Mouse (Mus musculus): ENCODE results near the gene Gm15446. TPM values are rescaled to one million over a fixed set of nuclear protein-coding genes. Genes with fewer than 3 reads are reported as not detected.
A peak's percentile ranks its signal among the peaks of the same experiment; 100 is the strongest.
"Not testable (repeated sequence)": the region's sequence is repeated elsewhere in the genome, so short reads cannot be mapped to it uniquely, and the experiment has no call there.

Gene Gm15446
- total RNA-seq (2017) = 21.0 and 65.9 TPM in 2 replicates

GRCm38 (mm10) chr5:109923261-109924071 lies at the start of gene Gm15446:
Gene Gm15446 (plus strand): TSS chr5:109923400.
- ATAC-seq (ENCODE audit: extremely low read depth, insufficient number of reproducible peaks, low FRiP score, poor library complexity, severe bottlenecking) = peak; percentile 98

- not testable (repeated sequence) for ATAC-seq (ENCODE audit: extremely low read depth, insufficient number of reproducible peaks, low FRiP score, poor library complexity, severe bottlenecking)
These were observed 929 bp downstream of the Gm15446 start for GRCm38 (mm10) chr5:109924129-109924528.

GRCm38 (mm10) chr5:109924936-109925335 lies 1.7 kb downstream of the Gm15446 start:
- ATAC-seq (ENCODE audit: extremely low read depth, insufficient number of reproducible peaks, low FRiP score, poor library complexity, severe bottlenecking) = no peak

- no peak for ATAC-seq (ENCODE audit: extremely low read depth, insufficient number of reproducible peaks, low FRiP score, poor library complexity, severe bottlenecking)
These were observed 27.1 kb downstream of the Gm15446 start for GRCm38 (mm10) chr5:109950281-109950680.

GRCm38 (mm10) chr5:109980743-109981142 lies 57.5 kb downstream of the Gm15446 start:
- ATAC-seq (ENCODE audit: extremely low read depth, insufficient number of reproducible peaks, low FRiP score, poor library complexity, severe bottlenecking) = not testable (repeated sequence)

Other genes starting within 250 kb of the Gm15446 start
- 2.8 and 4.2 TPM in 2 replicates for gene 5430403G16Rik, start 232.4 kb upstream of the Gm15446 start, total RNA-seq (2017)
- gene 4930522L14Rik, start 171.5 kb upstream of the Gm15446 start, total RNA-seq (2017) = 14.7 and 16.1 TPM in 2 replicates
- 40.5 and 42.5 TPM in 2 replicates for gene Zfp932, start 73.1 kb downstream of the Gm15446 start, total RNA-seq (2017)
- 13.4 and 16.5 TPM in 2 replicates for gene Gm17655, start 149.1 kb downstream of the Gm15446 start, total RNA-seq (2017)
- gene Gm35315, start 171.0 kb downstream of the Gm15446 start, total RNA-seq (2017) = 0.35 and 0.74 TPM in 2 replicates
- 0.12 and 0.49 TPM in 2 replicates for gene Plcxd1, start 176.6 kb downstream of the Gm15446 start, total RNA-seq (2017)
- gene Gtpbp6, start 184.8 kb downstream of the Gm15446 start, total RNA-seq (2017) = 47.6 and 54.1 TPM in 2 replicates
- 8.1 and 10.4 TPM in 2 replicates for gene Zfp605, start 186.7 kb downstream of the Gm15446 start, total RNA-seq (2017)
- gene Chfr, start 212.4 kb downstream of the Gm15446 start, total RNA-seq (2017) = 111 and 115 TPM in 2 replicates

Data from neutrophil, adult 5-6 weeks (primary cell).